Mouse (Mus musculus): ENCODE measurements around the gene Omp. TPM values are rescaled to one million over a fixed set of nuclear protein-coding genes. Genes with fewer than 3 reads are reported as not detected.

Omp gene
- total and polyA plus RNA-seq, 2 experiments, result 0.12 to 0.18 TPM

DNA sequence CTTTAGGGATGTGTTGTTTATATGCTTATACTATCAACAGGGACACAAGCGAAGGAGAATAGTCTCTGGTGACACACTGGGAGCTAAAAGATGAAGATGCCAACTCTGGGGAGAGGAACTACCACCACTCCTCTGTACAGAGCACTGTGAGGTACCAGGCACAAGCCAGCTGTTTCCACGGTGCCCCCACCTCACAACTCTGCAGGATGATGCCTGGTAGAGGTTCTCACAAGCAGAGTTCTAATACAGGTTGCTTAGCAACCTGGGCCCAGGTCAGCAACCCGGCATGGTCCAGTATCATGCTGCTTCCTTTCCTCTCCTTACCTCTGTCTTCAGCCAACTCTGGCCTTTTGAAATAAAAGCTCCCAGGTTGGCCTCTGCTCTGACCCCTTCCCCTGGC lies 7.7 kb downstream of the Omp start:
- no peak overlapping the region for H3K27ac ChIP-seq (replicated peaks; ENCODE audit: insufficient read depth, low read depth, low read length)
- no peaks in the 10 kb centered on the region for H3K36me3 ChIP-seq (ENCODE audit: control insufficient read depth, insufficient read depth, low read length)
- no peaks in the 10 kb centered on the region for H3K79me2 ChIP-seq (ENCODE audit: control insufficient read depth, insufficient read depth, low read length)
- no peak for TF ChIP-seq POLR2A (IDR thresholded peaks at IDR 0.05; ENCODE audit: extremely low read depth, insufficient read depth, low read length)
- no peak for TF ChIP-seq CTCF (IDR thresholded peaks at IDR 0.05; ENCODE audit: low read depth, low read length)
- no peaks in the 10 kb centered on the region for H3K27me3 ChIP-seq (ENCODE audit: control insufficient read depth, insufficient read depth, low read length)
- 70% methylated on average over 3 of the region's 3 CpGs for WGBS
- no peak overlapping the region for H3K4me3 ChIP-seq (ENCODE audit: insufficient read depth, low read depth, low read length)
- peaks cover 10% of the 10 kb centered on the region for H3K4me1 ChIP-seq (ENCODE audit: control insufficient read depth, insufficient read depth, low read length)
- no peak overlapping the region for H3K9ac ChIP-seq (ENCODE audit: low read depth, low read length)
- no peak for DNase-seq (ENCODE audit: extremely low read depth, low read depth, low spot score)

DNA sequence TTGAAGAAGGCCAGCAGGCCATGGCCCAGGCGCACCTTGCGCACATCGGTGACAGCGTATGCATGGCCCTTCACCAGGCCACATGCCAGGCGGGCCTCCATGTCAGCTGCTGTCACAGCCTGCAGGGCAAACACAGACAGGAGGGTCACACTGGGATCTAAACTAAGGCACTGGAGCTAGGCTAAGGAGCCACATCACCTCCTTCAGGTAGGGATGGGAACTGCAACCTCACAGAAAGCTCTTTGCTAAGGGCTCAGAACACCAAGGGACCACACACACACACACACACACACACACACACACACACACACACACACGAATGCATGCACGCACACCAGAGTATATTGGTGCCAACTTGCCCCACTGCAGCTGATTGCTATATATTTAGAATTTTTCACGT lies 13.6 kb downstream of the Omp start:
- Histone ChIP-seq H3K4me3 (ENCODE audit: insufficient read depth, low read depth, low read length) (no peak overlapping the region), H3K27me3 (ENCODE audit: control insufficient read depth, insufficient read depth, low read length) (no peaks in the 10 kb centered on the region), H3K36me3 (ENCODE audit: control insufficient read depth, insufficient read depth, low read length) (no peaks in the 10 kb centered on the region), H3K9ac (ENCODE audit: low read depth, low read length) (no peak overlapping the region), H3K79me2 (ENCODE audit: control insufficient read depth, insufficient read depth, low read length) (no peaks in the 10 kb centered on the region), H3K4me1 (ENCODE audit: control insufficient read depth, insufficient read depth, low read length) (no peaks in the 10 kb centered on the region), H3K27ac (replicated peaks; ENCODE audit: insufficient read depth, low read depth, low read length) (no peak overlapping the region)
- no peak for DNase-seq (ENCODE audit: extremely low read depth, low read depth, low spot score)
- no peak for TF ChIP-seq CTCF (IDR thresholded peaks at IDR 0.05; ENCODE audit: low read depth, low read length)
- 97% methylated on average over 8 of the region's 8 CpGs for WGBS

DNA sequence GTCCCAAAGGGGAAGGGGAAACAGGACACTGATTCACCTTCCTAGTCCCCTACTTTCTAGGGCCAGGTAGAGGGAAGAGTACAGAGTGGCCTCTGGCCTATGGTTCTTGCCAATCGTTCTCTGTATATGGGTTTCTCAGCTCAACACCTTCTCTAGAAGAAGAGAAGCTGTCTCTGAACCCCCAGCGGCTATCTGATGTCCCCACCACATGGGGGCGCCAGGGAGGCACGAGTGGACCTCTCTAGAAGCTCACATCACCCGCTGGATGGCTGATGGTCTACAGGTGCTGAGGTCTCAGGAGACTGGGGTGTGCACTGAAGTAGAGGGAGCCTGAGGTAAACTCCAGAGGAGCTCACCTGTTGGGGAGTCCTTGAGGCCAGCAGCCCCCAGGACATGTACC lies 19.8 kb downstream of the Omp start:
- Histone ChIP-seq H3K4me3 (ENCODE audit: insufficient read depth, low read depth, low read length) (no peak overlapping the region), H3K27ac (replicated peaks; ENCODE audit: insufficient read depth, low read depth, low read length) (no peak overlapping the region), H3K4me1 (ENCODE audit: control insufficient read depth, insufficient read depth, low read length) (peaks cover 2% of the 10 kb centered on the region; the same call in 1 of the 2 replicates), H3K36me3 (ENCODE audit: control insufficient read depth, insufficient read depth, low read length) (no peaks in the 10 kb centered on the region), H3K79me2 (ENCODE audit: control insufficient read depth, insufficient read depth, low read length) (no peaks in the 10 kb centered on the region), H3K27me3 (ENCODE audit: control insufficient read depth, insufficient read depth, low read length) (no peaks in the 10 kb centered on the region), H3K9ac (ENCODE audit: low read depth, low read length) (no peak overlapping the region)
- WGBS, result 37% methylated on average over 5 of the region's 5 CpGs
- TF ChIP-seq CTCF (IDR thresholded peaks at IDR 0.05; ENCODE audit: low read depth, low read length) (peak; percentile 81), POLR2A (IDR thresholded peaks at IDR 0.05; ENCODE audit: extremely low read depth, insufficient read depth, low read length) (no peak)
- DNase-seq (ENCODE audit: extremely low read depth, low read depth, low spot score), result peak; percentile 23

- Histone ChIP-seq H3K36me3 (ENCODE audit: control insufficient read depth, insufficient read depth, low read length) (no peaks in the 10 kb centered on the region), H3K9ac (ENCODE audit: low read depth, low read length) (no peak overlapping the region)
- DNase-seq (ENCODE audit: extremely low read depth, low read depth, low spot score), result peak; percentile 25
These were observed 20.6 kb downstream of the Omp start for GRCm38 (mm10) chr7:98124701-98125100.

DNA sequence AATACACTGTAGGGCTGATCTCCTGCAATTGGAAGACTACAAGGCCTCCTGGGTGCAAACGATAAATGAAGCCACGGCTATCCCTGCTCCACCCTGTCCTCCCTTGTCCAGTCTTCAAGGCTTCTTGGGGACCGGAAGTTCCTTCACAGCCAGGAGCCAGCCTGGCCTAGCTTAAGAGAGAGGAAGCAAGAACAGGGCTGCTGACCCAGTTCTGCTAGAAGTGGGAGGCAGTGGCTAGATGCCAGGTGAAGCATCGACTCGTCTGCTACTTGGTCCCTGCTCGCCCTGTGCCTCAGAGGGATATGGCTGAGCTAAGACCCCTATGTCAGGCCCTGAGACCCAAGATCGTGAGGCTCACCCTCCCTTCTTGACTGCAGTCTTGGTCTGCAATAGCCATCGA lies 23.6 kb downstream of the Omp start:
- Histone ChIP-seq H3K36me3 (ENCODE audit: control insufficient read depth, insufficient read depth, low read length) (no peaks in the 10 kb centered on the region), H3K4me1 (ENCODE audit: control insufficient read depth, insufficient read depth, low read length) (peaks cover 17% of the 10 kb centered on the region), H3K79me2 (ENCODE audit: control insufficient read depth, insufficient read depth, low read length) (no peaks in the 10 kb centered on the region), H3K4me3 (ENCODE audit: insufficient read depth, low read depth, low read length) (no peak overlapping the region), H3K27me3 (ENCODE audit: control insufficient read depth, insufficient read depth, low read length) (no peaks in the 10 kb centered on the region), H3K27ac (replicated peaks; ENCODE audit: insufficient read depth, low read depth, low read length) (no peak overlapping the region), H3K9ac (ENCODE audit: low read depth, low read length) (no peak overlapping the region)
- TF ChIP-seq POLR2A (IDR thresholded peaks at IDR 0.05; ENCODE audit: extremely low read depth, insufficient read depth, low read length), result no peak
- TF ChIP-seq CTCF (IDR thresholded peaks at IDR 0.05; ENCODE audit: low read depth, low read length), result no peak
- WGBS, result 58% methylated on average over 8 of the region's 8 CpGs
- no peak for DNase-seq (ENCODE audit: extremely low read depth, low read depth, low spot score)

More at GRCm38 (mm10) chr7:98124701-98125100, 20.6 kb downstream of the Omp start:
- peaks cover 4% of the 10 kb centered on the region; the same call in 1 of the 2 replicates for H3K4me1 ChIP-seq (ENCODE audit: control insufficient read depth, insufficient read depth, low read length)
- H3K4me3 ChIP-seq (ENCODE audit: insufficient read depth, low read depth, low read length), result no peak overlapping the region
- 65% methylated on average over 5 of the region's 5 CpGs for WGBS
- H3K79me2 ChIP-seq (ENCODE audit: control insufficient read depth, insufficient read depth, low read length), result no peaks in the 10 kb centered on the region
- H3K27ac ChIP-seq (replicated peaks; ENCODE audit: insufficient read depth, low read depth, low read length), result no peak overlapping the region
- no peaks in the 10 kb centered on the region for H3K27me3 ChIP-seq (ENCODE audit: control insufficient read depth, insufficient read depth, low read length)
- TF ChIP-seq POLR2A (IDR thresholded peaks at IDR 0.05; ENCODE audit: extremely low read depth, insufficient read depth, low read length) (no peak), CTCF (IDR thresholded peaks at IDR 0.05; ENCODE audit: low read depth, low read length) (no peak)

DNA sequence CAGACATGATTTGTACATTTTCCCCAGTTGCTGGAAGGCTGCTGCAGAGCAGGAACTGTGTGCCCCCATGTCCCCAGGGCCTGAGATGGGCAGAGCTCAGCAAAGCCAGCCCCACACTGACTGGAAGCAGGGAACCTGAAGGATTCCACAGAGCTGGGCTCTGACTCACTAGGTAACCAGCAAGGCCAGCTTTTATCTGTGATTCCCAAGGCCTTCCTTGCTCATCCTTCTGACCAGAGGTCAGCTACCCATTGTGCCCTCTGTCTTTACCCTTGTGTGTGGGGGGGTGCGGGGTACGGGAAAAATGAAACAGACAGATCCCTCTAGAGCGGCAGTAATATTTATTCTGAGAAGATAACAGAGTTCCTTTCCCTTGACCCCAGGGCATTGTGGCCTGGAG lies 24.1 kb downstream of the Omp start:
- Histone ChIP-seq H3K4me1 (ENCODE audit: control insufficient read depth, insufficient read depth, low read length) (peaks cover 17% of the 10 kb centered on the region), H3K79me2 (ENCODE audit: control insufficient read depth, insufficient read depth, low read length) (no peaks in the 10 kb centered on the region), H3K4me3 (ENCODE audit: insufficient read depth, low read depth, low read length) (no peak overlapping the region), H3K36me3 (ENCODE audit: control insufficient read depth, insufficient read depth, low read length) (no peaks in the 10 kb centered on the region), H3K9ac (ENCODE audit: low read depth, low read length) (no peak overlapping the region), H3K27me3 (ENCODE audit: control insufficient read depth, insufficient read depth, low read length) (no peaks in the 10 kb centered on the region), H3K27ac (replicated peaks; ENCODE audit: insufficient read depth, low read depth, low read length) (no peak overlapping the region)
- DNase-seq (ENCODE audit: extremely low read depth, low read depth, low spot score), result no peak
- TF ChIP-seq CTCF (IDR thresholded peaks at IDR 0.05; ENCODE audit: low read depth, low read length) (no peak), POLR2A (IDR thresholded peaks at IDR 0.05; ENCODE audit: extremely low read depth, insufficient read depth, low read length) (no peak)
- WGBS, result 66% methylated on average over 3 of the region's 3 CpGs
